Mouse (Mus musculus): ENCODE measurements around the gene 4930544D05Rik.

4930544D05Rik gene

GRCm38 (mm10) chr11:70644564-70645103, 29.0 kb downstream of the 4930544D05Rik start:
- DNase-seq, result no peak

GRCm38 (mm10) chr11:70645461-70646258, 30.0 kb downstream of the 4930544D05Rik start:
- DNase-seq, result no peak

DNA sequence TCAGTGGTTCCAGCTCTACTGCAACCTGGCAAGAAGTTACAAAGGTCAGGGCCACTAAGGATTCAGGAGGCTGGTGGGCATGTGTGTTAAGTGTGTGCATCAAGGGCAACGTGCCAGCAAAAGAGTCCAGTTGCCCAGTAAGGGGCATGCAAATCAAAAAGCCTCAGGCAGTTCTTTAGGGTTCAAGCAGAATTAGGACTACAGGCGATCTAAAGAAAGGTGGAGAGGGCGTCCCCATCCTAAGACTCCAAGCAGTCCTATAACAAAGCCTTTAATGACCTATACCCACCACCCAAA, 30.6 kb downstream of the 4930544D05Rik start:
- no peak for DNase-seq

DNA sequence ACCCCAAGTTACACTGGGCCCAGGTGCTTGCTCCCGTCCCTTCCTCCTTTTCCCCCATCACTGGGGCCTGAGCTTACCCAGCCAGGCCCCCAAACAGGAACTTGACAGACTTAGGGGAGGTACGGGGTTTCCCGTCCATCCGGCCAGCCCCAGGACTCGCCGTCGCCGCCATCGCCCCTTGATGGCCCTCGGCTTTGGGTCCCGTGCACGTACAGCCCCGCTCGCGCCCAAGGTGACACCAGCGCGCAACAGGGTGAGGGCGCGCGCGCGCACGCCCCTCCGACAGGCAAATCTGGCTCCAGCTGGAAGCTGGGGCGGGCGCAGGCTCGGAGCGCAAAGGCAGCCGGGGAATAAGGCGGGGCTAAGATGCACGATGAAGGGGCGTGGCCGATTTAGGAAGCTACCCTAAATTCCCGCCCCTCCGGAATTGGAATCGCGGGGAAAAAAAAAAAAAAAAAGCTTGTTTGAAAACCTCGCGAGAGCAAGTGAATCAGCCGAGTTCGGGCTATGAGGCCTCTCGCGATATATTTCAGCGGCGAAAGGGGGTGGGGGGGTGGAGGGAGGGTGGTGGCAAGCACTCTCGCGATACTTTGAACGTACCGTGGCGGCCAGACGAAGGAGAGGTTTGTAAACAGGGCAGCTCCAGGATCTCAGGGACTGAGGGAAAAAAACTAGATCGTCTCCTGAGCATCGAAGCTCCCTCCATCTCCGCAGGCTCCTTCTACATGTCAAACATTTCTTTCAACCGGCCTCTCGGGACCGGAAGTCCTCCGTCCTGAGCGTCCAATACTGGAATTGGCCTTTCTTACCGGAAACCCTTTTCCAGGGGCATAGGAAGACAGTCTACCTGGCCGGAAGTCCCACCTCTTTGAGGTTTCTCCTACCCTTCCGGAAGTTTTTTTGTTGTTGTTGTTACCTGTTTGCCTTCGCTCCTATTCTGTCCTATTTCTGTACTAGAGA, 31.3 kb downstream of the 4930544D05Rik start, which contains the start of the genes Rnf167 and Slc25a11:
Gene Rnf167, plus strand, starts transcription at position 545 of the 960 bp plus-strand sequence.
Gene Slc25a11, minus strand, starts transcription at position 789 of the 960 bp plus-strand sequence.
- DNase-seq, result peak; percentile 99

DNA sequence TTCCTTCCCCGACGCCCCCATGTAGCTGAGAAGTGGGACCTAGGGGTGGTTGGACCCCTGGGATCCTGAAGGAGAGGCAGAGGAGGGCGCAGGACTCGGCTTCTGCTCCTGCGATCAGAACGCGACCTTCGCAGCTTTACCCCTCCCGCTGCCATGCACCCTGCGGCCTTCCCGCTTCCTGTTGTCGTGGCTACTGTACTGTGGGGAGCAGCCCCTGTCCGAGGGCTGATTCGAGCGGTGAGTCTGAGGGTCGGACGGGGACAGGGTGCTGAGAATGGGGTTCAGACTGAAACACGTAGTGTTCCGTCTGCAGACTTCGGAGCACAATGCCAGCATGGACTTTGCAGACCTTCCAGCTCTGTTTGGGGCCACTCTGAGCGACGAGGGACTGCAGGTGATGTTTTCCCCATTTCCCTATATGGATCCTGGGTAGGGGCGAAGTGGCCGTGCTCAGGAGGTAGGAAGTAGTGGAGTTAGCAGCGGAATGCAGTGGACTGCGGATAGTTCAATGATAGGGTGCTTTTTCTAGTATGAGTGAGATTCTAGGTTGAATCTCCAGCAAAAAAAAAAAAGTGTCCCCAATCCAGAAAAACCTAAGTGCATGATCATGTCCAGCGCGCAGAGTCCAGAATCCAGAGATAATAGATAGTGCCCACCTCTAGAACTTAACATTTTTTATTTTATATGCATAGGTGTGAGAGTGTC, 32.2 kb downstream of the 4930544D05Rik start:
- DNase-seq, result peak; percentile 74

DNA sequence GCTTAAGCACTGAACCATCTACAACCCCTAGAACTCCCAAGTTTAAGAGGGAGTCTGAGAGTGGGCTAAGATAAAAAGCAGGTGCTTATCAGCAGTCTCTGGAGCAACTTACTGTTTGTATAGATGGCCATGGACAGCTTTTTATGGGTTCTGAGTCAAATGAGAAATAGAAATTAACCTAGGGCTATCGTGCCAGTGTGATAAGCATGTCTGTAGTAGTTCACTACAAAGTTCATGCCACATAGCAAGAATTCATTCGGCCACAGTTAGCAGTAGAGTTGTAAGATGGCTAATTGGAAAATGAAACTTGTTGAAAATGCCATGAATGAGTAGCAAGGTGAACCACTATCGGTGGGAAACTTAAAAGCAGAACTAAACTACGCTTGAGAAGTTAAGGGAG, 32.9 kb downstream of the 4930544D05Rik start:
- DNase-seq, result no peak

GRCm38 (mm10) chr11:70649185-70649734, 33.6 kb downstream of the 4930544D05Rik start:
- no peak for DNase-seq

DNA sequence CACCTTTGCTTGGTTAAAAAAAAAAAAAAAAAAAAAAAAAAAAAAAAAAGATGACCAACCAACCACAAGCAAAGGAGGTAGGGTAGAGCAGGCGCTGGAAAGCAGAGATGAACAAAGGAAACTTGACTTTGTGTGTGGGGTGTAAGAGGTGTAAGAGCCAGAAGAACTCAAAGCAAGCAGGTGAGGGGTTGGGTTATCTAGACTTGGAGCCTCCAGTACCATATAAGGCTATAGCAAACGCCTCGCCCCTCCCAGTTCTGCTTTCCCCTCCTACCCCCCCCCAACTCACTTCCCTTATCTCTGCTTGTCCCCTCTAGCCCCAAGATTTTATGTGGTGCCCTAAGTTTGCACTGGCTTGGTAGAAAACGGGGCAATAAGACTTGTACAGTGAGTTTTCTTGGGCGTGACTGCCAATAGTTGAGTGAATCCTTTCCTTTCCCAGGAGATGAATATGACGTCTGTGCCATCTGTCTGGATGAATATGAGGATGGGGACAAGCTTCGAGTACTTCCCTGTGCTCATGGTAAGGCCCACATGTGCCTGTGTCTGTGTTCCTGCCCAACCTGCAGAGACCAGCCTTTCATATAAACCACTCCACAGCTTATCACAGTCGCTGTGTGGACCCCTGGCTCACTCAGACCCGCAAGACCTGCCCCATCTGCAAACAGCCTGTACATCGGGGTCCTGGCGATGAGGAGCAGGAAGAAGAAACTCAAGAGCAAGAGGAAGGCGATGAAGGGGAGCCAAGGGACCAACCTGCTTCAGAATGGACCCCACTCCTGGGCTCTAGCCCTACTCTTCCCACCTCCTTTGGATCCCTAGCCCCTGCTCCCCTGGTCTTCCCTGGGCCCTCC, 34.9 kb downstream of the 4930544D05Rik start:
- peak; percentile 71 for DNase-seq

DNA sequence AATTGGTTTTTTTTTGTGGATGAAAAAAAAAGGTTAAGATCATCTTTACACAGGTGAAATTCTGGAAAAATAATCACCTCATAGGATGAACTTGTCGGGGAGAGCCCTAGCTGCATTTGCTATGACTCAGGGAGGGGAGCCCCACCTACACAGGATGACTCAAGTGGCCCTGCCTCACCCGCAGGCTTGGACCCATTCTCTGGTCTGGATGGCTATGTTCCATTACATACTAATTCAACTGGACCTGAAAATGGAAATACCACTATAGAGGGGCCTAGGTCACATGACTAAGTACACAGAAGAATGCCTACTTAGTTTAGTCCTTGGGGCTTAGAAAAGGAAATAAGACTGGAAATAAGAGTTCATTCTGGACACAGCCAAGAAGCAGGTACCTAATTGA, 35.7 kb downstream of the 4930544D05Rik start:
- no peak for DNase-seq

DNA sequence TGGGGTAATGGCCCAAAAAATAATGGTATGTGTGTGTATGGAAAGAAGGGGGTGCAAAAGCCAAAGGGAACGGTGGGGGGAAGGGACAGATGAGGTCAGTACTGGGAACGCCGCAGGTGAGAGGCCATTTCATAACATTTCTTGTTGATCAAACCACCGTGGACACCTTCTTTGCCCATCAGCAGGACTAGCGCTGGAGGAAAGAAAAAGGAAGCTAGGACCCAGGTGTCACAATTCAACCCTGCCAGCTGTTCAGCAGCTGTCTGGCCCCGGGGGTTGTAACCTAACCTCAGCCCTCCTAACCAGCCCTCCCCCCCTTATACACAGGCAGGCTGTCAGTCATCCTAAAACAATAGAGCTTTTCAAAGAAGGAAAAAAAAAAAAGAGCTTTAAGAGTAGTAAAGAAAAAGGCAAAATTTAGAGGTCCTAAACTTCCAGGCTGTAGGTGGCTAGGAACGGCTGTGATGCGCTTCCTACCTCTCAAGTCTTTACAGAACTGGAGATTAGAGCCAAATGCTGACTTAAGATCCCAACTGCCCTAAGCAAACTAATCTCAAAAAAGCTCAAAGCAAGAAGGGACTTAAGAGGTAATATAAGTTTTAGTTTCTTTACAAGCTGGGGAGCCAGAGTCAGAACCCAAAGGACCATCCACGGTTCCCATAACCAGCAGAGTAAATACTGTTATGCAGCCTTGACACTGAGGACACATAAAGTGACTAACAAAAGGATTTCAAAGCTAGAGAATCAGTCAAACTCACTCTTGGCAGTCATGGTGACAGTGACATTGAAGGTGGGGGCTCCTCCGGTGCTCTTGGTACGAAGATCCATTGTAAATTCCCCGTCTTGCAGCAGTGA, 36.6 kb downstream of the 4930544D05Rik start:
- DNase-seq, result peak; percentile 76

- no peak for DNase-seq
Observed at GRCm38 (mm10) chr11:70652884-70653344, 37.3 kb downstream of the 4930544D05Rik start.

GRCm38 (mm10) chr11:70653345-70654197, 37.9 kb downstream of the 4930544D05Rik start:
- DNase-seq, result peak; percentile 89

DNA sequence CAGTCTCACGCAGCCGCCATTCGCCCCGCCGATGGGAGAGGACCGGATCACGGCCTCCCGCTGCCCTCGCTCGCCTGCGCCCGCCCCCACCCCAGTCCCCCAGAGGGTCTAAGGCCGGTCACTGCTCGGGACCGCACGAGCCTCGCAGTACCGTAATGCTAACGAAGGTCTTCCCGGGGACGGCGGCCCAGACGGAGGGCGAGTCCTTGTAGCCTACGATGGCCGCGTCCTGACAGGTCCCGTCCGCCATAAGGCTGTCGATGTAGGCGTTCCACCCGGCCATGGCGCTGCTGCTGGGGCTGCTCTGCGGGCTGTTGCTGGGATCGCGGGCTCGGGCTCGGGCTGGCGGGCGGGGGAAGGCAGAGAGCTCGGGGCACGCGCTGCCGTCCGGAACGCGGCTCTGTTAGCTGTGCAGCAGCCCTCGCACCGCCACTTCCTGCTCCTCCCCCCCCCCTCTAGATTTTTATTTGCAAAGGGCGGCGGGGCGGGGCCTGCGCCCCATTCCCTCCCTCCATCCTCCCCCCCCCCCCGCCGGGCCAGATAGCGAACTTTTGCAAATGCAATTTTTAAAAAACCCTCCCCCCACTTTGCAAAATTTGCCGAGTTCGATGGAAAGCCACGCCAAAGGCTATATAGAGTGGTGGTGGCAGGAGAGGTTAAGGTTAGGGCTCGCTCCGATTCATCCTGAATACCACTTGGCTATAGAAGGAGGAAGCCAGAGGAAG, 38.7 kb downstream of the 4930544D05Rik start, which contains the start of gene Pfn1:
Gene Pfn1, minus strand, starts transcription at position 447 of the 725 bp plus-strand sequence.
- peak; percentile 90 for DNase-seq

DNA sequence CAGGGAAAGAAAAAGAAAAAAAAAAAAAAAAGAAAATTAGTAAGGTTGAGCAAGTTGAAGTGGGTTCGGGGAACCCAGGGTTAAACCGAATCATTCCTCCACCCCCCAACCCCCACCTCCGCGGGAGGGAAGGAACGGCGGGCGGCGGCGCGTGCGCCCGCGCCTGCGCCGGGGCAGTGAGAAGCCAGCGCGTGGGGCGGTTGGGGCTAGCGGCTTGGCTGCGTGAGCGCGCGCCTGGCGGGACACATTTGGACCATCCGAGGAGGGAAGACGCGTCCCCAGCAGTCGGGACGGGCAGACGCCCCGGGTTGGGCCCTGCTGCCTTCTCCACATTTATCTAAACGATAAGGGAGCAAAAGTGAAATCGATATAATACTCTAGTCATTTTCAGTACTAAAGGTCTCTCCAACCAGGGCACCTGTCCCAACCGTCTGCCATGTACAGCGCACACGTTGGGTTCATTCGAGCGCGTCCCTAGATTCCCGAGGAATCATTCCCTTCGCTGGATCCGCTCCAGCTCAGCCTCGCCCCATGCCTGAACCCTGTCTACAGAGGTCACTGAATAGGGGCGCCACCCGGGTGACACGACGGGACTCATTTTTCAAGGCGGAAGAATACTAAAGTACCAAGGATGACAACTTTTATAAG, 39.4 kb downstream of the 4930544D05Rik start:
- peak; percentile 85 for DNase-seq

- DNase-seq, result peak; percentile 73
Observed at GRCm38 (mm10) chr11:70655571-70656455, 40.2 kb downstream of the 4930544D05Rik start.

GRCm38 (mm10) chr11:70656456-70656927, 40.8 kb downstream of the 4930544D05Rik start:
- peak; percentile 37 for DNase-seq

GRCm38 (mm10) chr11:70656964-70657363, 41.3 kb downstream of the 4930544D05Rik start, which contains the start of gene Eno3:
Eno3 (plus strand) TSS chr11:70657202.
- no peak for DNase-seq

All from thymus, postnatal 14 days (tissue).